Mouse (Mus musculus) CD4-positive naive resting alpha-beta T cell, adult 57 days (primary cell): ENCODE results near the gene Olfr31. TPM values are rescaled to one million over a fixed set of nuclear protein-coding genes. Genes with fewer than 3 reads are reported as not detected.

ENCODE experiments used
- total RNA-seq: library from RNA; stranded (reverse); gene quantifications from one replicate; pipeline ENCODE4 v1.2.4, GENCODE M21; 2023

Olfr31 gene
- total RNA-seq, result not detected

GRCm38 (mm10) chr14:14322528-14322927 lies at the start of gene Olfr31:
Gene Olfr31, plus strand, starts transcription at chr14:14322828.

GRCm38 (mm10) chr14:14345948-14346812 lies 23.6 kb downstream of the Olfr31 start, which contains the start of gene Il3ra:
Gene Il3ra, plus strand, starts transcription at chr14:14346275.

Other genes starting within 250 kb of the Olfr31 start
- gene Psmd6, start 201.8 kb upstream of the Olfr31 start, total RNA-seq, result 94.8 TPM
- not detected for gene Olfr720, start 136.0 kb upstream of the Olfr31 start, total RNA-seq
- gene Il3ra, start 23.4 kb downstream of the Olfr31 start, total RNA-seq, result 10.9 TPM
- gene Olfr721-ps1, start 78.5 kb downstream of the Olfr31 start, total RNA-seq, result not detected